In the genomic region with DNA sequence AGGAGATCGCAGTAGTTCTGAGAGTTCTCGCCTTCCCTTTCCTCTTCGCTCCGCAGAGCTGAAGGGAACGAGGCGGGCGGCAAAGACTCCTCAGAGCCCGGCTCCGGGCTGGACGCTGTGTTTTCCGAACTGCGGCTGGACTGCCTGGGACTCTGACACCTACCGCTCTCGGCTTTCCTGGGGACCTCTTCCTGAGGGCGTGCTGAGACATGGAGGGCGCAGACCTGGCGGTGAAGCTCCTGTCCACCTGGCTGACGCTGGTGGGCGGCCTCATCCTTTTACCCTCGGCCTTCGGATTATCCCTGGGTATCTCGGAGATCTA, we compare ENCODE assay signal across 8 mouse cellular contexts. TPM values are rescaled to one million over a fixed set of nuclear protein-coding genes. Genes with fewer than 3 reads are reported as not detected.
DNase-seq lines count a peak whose midpoint lies in the region; ATAC-seq and TF ChIP-seq lines count a peak whose summit lies in the region.

No protein-coding gene starts in this region.

- peak overlapping the region; percentile 68 for H3K9ac ChIP-seq in embryonic facial prominence, embryonic 14.5 days (ENCODE audit: low read depth, low read length)

- no peak for DNase-seq in lung, adult 2 months
- no peak for DNase-seq in lung, postnatal 10 days
- DNase-seq in embryonic facial prominence, embryonic 14.5 days (ENCODE audit: low spot score): peak; percentile 26
- no peak for DNase-seq in cerebellum, adult 9-11 months
- no peak for DNase-seq in right cerebral cortex, postnatal 25 days
- DNase-seq in urinary bladder, adult 18-20 months (ENCODE audit: low spot score in 2 of 2): no peak

- 2% methylated on average over 22 of the region's 22 CpGs for WGBS in lung, adult 2 months
- 1% methylated on average over 22 of the region's 22 CpGs for WGBS in embryonic facial prominence, embryonic 14.5 days

- H3K4me1 ChIP-seq in lung, adult 2 months (ENCODE audit: control insufficient read depth, insufficient read depth, low read length): no peaks in the 10 kb centered on the region; the same call in 1 of the 2 replicates
- peaks cover 4% of the 10 kb centered on the region; the same call in 1 of the 2 replicates for H3K4me1 ChIP-seq in embryonic facial prominence, embryonic 14.5 days (ENCODE audit: control insufficient read depth, insufficient read depth, low read length)

- H3K4me2 ChIP-seq in embryonic facial prominence, embryonic 14.5 days (ENCODE audit: low read depth, low read length): peak overlapping the region; percentile 95

- H3K27me3 ChIP-seq in embryonic facial prominence, embryonic 14.5 days (replicated peaks; ENCODE audit: control insufficient read depth, insufficient read depth, low read length): peaks cover 47% of the 10 kb centered on the region

- no peaks in the 10 kb centered on the region for H3K36me3 ChIP-seq in embryonic facial prominence, embryonic 14.5 days (ENCODE audit: control insufficient read depth, insufficient read depth, low read length)

- no peak overlapping the region for H3K27ac ChIP-seq in embryonic facial prominence, embryonic 14.5 days (replicated peaks; ENCODE audit: low read depth, low read length)

- no peak for TF ChIP-seq CTCF in lung, adult 2 months (IDR thresholded peaks at IDR 0.05; ENCODE audit: insufficient read depth, low read length)

- H3K4me3 ChIP-seq in lung, adult 2 months (replicated peaks; ENCODE audit: extremely low read depth, low read depth, low read length): peak overlapping the region; percentile 87
- peak overlapping the region; percentile 59 for H3K4me3 ChIP-seq in embryonic facial prominence, embryonic 14.5 days (ENCODE audit: low read depth, low read length)

- ATAC-seq in embryonic facial prominence, embryonic 14.5 days (ENCODE audit: low read depth): peak; percentile 44; the same call in 1 of the 2 replicates
- peak; percentile 26 for ATAC-seq in inflammation-experienced regulatory T-cells, adult 6 months
- ATAC-seq in monocyte, adult 5-6 weeks (replicated peaks; ENCODE audit: insufficient number of reproducible peaks, low FRiP score, low TSS enrichment, poor library complexity, severe bottlenecking): peak; percentile 49

- TF ChIP-seq POLR2A in lung, adult 2 months (IDR thresholded peaks at IDR 0.05; ENCODE audit: borderline replicate concordance, extremely low read depth, low read depth, low read length): no peak

- H3K9me3 ChIP-seq in embryonic facial prominence, embryonic 14.5 days (ENCODE audit: control insufficient read depth, low read length): peaks cover 9% of the 10 kb centered on the region; the same call in 1 of the 2 replicates

RNA-seq across cellular contexts. Expression of a gene that starts 1.0 kb away (rescaled TPM):
- polyA plus RNA-seq in lung, adult 2 months (2012; rRNA removed): 2.0 and 2.3 TPM in 2 replicates
- 0.45 and 1.5 TPM in 2 replicates for polyA plus RNA-seq in embryonic facial prominence, embryonic 14.5 days (2014; fragmentation: Nextera tagmentation; extraction: Ambion mirVana)
- polyA plus RNA-seq in inflammation-experienced regulatory T-cells, adult 6 months (2017; shearing (Covaris generic)): 1 to 10 TPM in 2 of 3 experiments, under 1 TPM in 1; 0.74 to 2.4 (median 2.3) TPM
- 0.87 to 2.1 TPM (median 1.6 TPM) in 3 replicates for total RNA-seq in monocyte, adult 5-6 weeks (2017)

RNA-seq across cellular contexts. Expression of a gene that starts 25.8 kb away (rescaled TPM):
- polyA plus RNA-seq in lung, adult 2 months (2012; rRNA removed): 1.7 and 3.1 TPM in 2 replicates
- polyA plus RNA-seq in embryonic facial prominence, embryonic 14.5 days (2014; fragmentation: Nextera tagmentation; extraction: Ambion mirVana): 17.2 and 20.7 TPM in 2 replicates
- 10 to 100 TPM; 16.4 to 30.6 (median 28.2) TPM for polyA plus RNA-seq in inflammation-experienced regulatory T-cells, adult 6 months (2017; shearing (Covaris generic))
- 13.2 to 47.0 TPM (median 14.1 TPM) in 3 replicates for total RNA-seq in monocyte, adult 5-6 weeks (2017)

RNA-seq across cellular contexts. Expression of a gene that starts 48.1 kb away (rescaled TPM):
- polyA plus RNA-seq in lung, adult 2 months (2012; rRNA removed): 9.9 and 16.5 TPM in 2 replicates
- 148 and 153 TPM in 2 replicates for polyA plus RNA-seq in embryonic facial prominence, embryonic 14.5 days (2014; fragmentation: Nextera tagmentation; extraction: Ambion mirVana)
- polyA plus RNA-seq in inflammation-experienced regulatory T-cells, adult 6 months (2017; shearing (Covaris generic)): 100 to 1,000 TPM; 152 to 208 (median 162) TPM
- 84.3 to 144 TPM (median 142 TPM) in 3 replicates for total RNA-seq in monocyte, adult 5-6 weeks (2017)

RNA-seq across cellular contexts. Expression of a gene that starts 48.2 kb away (rescaled TPM):
- polyA plus RNA-seq in lung, adult 2 months (2012; rRNA removed): 2.9 and 5.9 TPM in 2 replicates
- 9.6 and 15.4 TPM in 2 replicates for polyA plus RNA-seq in embryonic facial prominence, embryonic 14.5 days (2014; fragmentation: Nextera tagmentation; extraction: Ambion mirVana)
- 10 to 100 TPM; 11.7 to 17.9 (median 17.4) TPM for polyA plus RNA-seq in inflammation-experienced regulatory T-cells, adult 6 months (2017; shearing (Covaris generic))
- total RNA-seq in monocyte, adult 5-6 weeks (2017): 10.3 to 17.1 TPM (median 11.7 TPM) in 3 replicates
